Mouse (Mus musculus): ENCODE results near the gene Hnf1a.

DNA sequence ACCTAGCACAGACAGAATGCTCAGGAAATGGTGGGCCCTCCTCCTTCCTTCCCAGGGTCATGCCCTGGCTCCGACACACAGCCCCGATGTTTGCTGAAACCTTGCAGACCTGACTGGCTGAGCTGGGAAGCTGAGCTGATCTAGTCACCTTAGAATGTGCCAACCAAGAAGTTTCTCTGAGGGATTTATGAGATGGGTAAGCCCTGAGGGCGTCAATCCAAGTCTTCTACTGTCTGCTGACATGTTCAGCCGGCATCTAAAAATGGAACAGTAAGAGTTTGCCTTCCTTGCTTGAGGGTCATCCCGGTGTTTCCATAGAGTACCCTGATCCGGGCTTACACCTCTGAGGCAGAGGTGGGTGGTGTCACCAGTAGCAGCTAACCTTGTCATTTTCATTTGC is 31.9 kb upstream of the Hnf1a start:
- TF ChIP-seq CTCF (IDR thresholded peaks at IDR 0.05; ENCODE audit: insufficient read depth, low read length) (no peak), POLR2A (IDR thresholded peaks at IDR 0.05; ENCODE audit: borderline replicate concordance, extremely low read depth, low read depth, low read length) (no peak)

Data from lung, adult 2 months (tissue).